In genomic region chr16:31475123-31475968, GRCm38 (mm10) we compare ENCODE assay signal across 10 mouse cellular contexts. TPM values are rescaled to one million over a fixed set of nuclear protein-coding genes. Genes with fewer than 3 reads are reported as not detected.
A peak's percentile ranks its signal among the peaks of the same experiment; 100 is the strongest.
DNase-seq lines count a peak whose midpoint lies in the region; ATAC-seq lines count a peak whose summit lies in the region.
"Had no signal": no experiment of that assay in that cellular context is flagged by ENCODE, and none has a peak within 500 bp of the region (broad histone marks: within the 10 kb centered on the region; RNA-seq: fewer than 3 reads in every experiment).

No protein-coding gene starts in this region.

- peaks cover 7% of the 10 kb centered on the region for H3K9me3 ChIP-seq in embryonic facial prominence, embryonic 13.5 days
- H3K9me3 ChIP-seq in liver, embryonic 12.5 days (replicated peaks): no peaks in the 10 kb centered on the region

- 42% methylated on average over 9 of the region's 9 CpGs for WGBS in embryonic facial prominence, embryonic 13.5 days
- 61% methylated on average over 9 of the region's 9 CpGs for WGBS in liver, embryonic 12.5 days (ENCODE audit: insufficient replicate concordance)

- peak overlapping the region; percentile 74 for H3K27ac ChIP-seq in embryonic facial prominence, embryonic 13.5 days
- no peak overlapping the region for H3K27ac ChIP-seq in liver, embryonic 12.5 days
- H3K27ac ChIP-seq: kidney, postnatal 0 days had no signal

- peaks cover 21% of the 10 kb centered on the region for H3K4me1 ChIP-seq in embryonic facial prominence, embryonic 13.5 days
- peaks cover 24% of the 10 kb centered on the region for H3K4me1 ChIP-seq in liver, embryonic 12.5 days

- H3K27me3 ChIP-seq in embryonic facial prominence, embryonic 13.5 days: no peaks in the 10 kb centered on the region
- H3K27me3 ChIP-seq in liver, embryonic 12.5 days (replicated peaks): no peaks in the 10 kb centered on the region
- H3K27me3 ChIP-seq: Patski had no signal

- intact Hi-C loops in heart, postnatal 25 days (cut with DNase I): no loop called here

- no peaks in the 10 kb centered on the region for H3K36me3 ChIP-seq in embryonic facial prominence, embryonic 13.5 days
- H3K36me3 ChIP-seq in liver, embryonic 12.5 days: no peaks in the 10 kb centered on the region

- no peak overlapping the region for H3K4me3 ChIP-seq in embryonic facial prominence, embryonic 13.5 days
- H3K4me3 ChIP-seq in liver, embryonic 12.5 days: no peak overlapping the region

- ATAC-seq in embryonic facial prominence, embryonic 13.5 days (ENCODE audit: insufficient number of reproducible peaks, insufficient read depth, low FRiP score, low TSS enrichment, low read depth): peak; percentile 18; the same call in 1 of the 2 replicates
- no peak for ATAC-seq in liver, embryonic 12.5 days
- no peak for ATAC-seq in activated CD4-positive, CD25-positive, alpha-beta regulatory T cell, adult 4 months
- no peak for ATAC-seq in inflammation-experienced regulatory T-cells, adult 6 months
- ATAC-seq: Patski had no signal

- peak overlapping the region; percentile 1; the same call in 1 of the 2 replicates for H3K4me2 ChIP-seq in embryonic facial prominence, embryonic 13.5 days
- H3K4me2 ChIP-seq in liver, embryonic 12.5 days: no peak overlapping the region
- H3K4me2 ChIP-seq: liver, embryonic 11.5 days had no signal

- DNase-seq in 3T3-L1 (ENCODE audit: low read depth, low spot score) (peak; percentile 57), MN1 (ENCODE audit: low spot score) (peak; percentile 73)
- DNase-seq in heart, postnatal 25 days (ENCODE audit: low spot score): peak; percentile 19

- 0 out of 2 replicates have a peak overlapping the region, but pooled peaks have one; percentile 16 for H3K9ac ChIP-seq in embryonic facial prominence, embryonic 13.5 days
- H3K9ac ChIP-seq in liver, embryonic 12.5 days: no peak overlapping the region

RNA-seq across cellular contexts. Expression of gene Bdh1, which starts 53.3 kb away (rescaled TPM):
- 23.7 and 31.9 TPM in 2 replicates for polyA plus RNA-seq in embryonic facial prominence, embryonic 13.5 days (2015; fragmentation: Nextera tagmentation; extraction: Ambion mirVana)
- total RNA-seq in heart, postnatal 25 days (2021): 1 to 10 TPM; 7.0 to 7.6 TPM
- 45.8 and 46.6 TPM in 2 replicates for polyA plus RNA-seq in liver, embryonic 12.5 days (2016; fragmentation: Nextera tagmentation; extraction: Ambion mirVana)
- polyA plus RNA-seq in activated CD4-positive, CD25-positive, alpha-beta regulatory T cell, adult 4 months (2017; shearing (Covaris generic)): 10 to 100 TPM; 20.5 to 20.7 TPM
- polyA plus RNA-seq in inflammation-experienced regulatory T-cells, adult 6 months (2017; shearing (Covaris generic)): 10 to 100 TPM; 19.1 to 22.4 (median 20.8) TPM

Comparison
In these comparisons a context has a peak if more than half of its experiments do, and no peak if none do; other contexts are left out.
1. DNase-seq: peak in every context shown above with its lines; median percentile 73 in MN1; 57 in 3T3-L1; 19 in heart, postnatal 25 days.